Comparison of ENCODE assay signal across 10 mouse cellular contexts in the genomic region with DNA sequence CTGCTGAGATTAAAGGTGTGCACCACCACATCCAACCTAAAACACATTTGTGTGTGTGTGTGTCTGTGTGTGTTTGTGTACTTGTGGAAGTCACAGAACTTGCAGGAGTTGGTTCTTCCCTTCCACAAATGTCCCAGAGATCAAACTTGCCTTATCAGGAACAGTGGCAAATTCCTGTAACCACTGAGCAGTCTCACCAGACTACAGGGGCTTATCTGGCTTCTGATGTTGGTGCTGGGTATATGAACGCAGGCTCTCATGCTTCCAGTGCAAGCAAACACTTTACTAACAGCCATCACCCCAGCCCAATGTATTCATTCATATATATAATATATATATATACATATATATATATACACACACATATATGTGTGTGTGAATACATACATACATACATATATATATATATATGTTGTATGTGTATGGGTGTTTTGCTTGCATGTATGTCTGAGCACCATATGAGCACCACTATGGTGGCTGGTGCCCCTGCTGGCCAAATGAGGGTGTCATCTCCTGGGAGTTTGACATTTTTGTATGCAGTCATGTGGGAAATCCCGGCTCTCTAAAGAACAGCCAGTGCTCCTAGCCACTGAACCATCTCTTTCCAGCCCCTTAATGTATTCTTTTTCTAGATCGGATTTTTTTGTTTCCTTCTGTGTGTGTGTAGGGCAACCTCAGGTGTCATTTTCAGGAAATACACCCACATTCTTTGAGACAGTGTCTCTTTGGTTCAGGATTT. TPM values are rescaled to one million over a fixed set of nuclear protein-coding genes. Genes with fewer than 3 reads are reported as not detected.
A peak's percentile ranks its signal among the peaks of the same experiment; 100 is the strongest.
DNase-seq lines count a peak whose midpoint lies in the region; ATAC-seq and TF ChIP-seq lines count a peak whose summit lies in the region.
"Had no signal": no experiment of that assay in that cellular context is flagged by ENCODE, and none has a peak within 500 bp of the region (broad histone marks: within the 10 kb centered on the region; RNA-seq: fewer than 3 reads in every experiment).

No protein-coding gene starts in this region.

- peak; percentile 11; the same call in 1 of the 2 replicates for TF ChIP-seq CTCF in left cerebral cortex, adult 2 months (IDR thresholded peaks at IDR 0.05)

- H3K4me3 ChIP-seq in left cerebral cortex, adult 2 months: no peak overlapping the region
- H3K4me3 ChIP-seq: heart, embryonic 13.5 days; megakaryocyte, embryonic 14.5 days had no signal

- no peak for DNase-seq in left cerebral cortex, adult 2 months (ENCODE audit: extremely low spot score in 1 of 2, low spot score in 2 of 2)
- no peak for DNase-seq in left cerebral cortex, adult 9 months (ENCODE audit: low spot score in 2 of 2)
- peak; percentile 47 for DNase-seq in ES-CJ7 (ENCODE audit: low read depth, low spot score)
- DNase-seq in c-Kit-positive CD71-positive TER-119-negative erythroid progenitor cells, embryonic 14.5 days (ENCODE audit: low read depth): peak; percentile 51
- DNase-seq in frontal cortex, postnatal 25 days (ENCODE audit: low spot score in 2 of 2): no peak
- DNase-seq in spleen, adult 18-20 months: no peak
- no peak for DNase-seq in heart, adult 18-20 months

- intact Hi-C loops in left cerebral cortex, adult 2 months (cut with DNase I): no loop called here

- ATAC-seq in neutrophil, adult 5-6 weeks (ENCODE audit: extremely low read depth, insufficient number of reproducible peaks, low FRiP score, poor library complexity, severe bottlenecking): peak; percentile 43; the same call in 1 of the 2 replicates

- H3K27ac ChIP-seq in left cerebral cortex, adult 2 months: no peak overlapping the region
- H3K27ac ChIP-seq: heart, embryonic 13.5 days had no signal

RNA-seq across cellular contexts. Expression of a gene that starts 2.2 kb away (rescaled TPM):
- 1 to 10 TPM; 5.3 to 5.9 TPM for total RNA-seq in left cerebral cortex, adult 2 months (2021)
- total RNA-seq in neutrophil, adult 5-6 weeks (2017): 6.6 and 8.3 TPM in 2 replicates
- 1 to 10 TPM; 4.2 to 4.8 TPM for total RNA-seq in heart, adult 18-20 months (2021)

RNA-seq across cellular contexts. Expression of a gene that starts 14.8 kb away (rescaled TPM):
- total RNA-seq in left cerebral cortex, adult 2 months (2021): under 1 TPM in 1 of 2 experiments, not detected in 1; 0.18 TPM
- total RNA-seq in neutrophil, adult 5-6 weeks (2017): not detected in 2 replicates
- under 1 TPM in 1 of 2 experiments, not detected in 1; 0.10 TPM for total RNA-seq in heart, adult 18-20 months (2021)

RNA-seq across cellular contexts. Expression of a gene that starts 15.0 kb away (rescaled TPM):
- 100 to 1,000 TPM; 103 to 115 TPM for total RNA-seq in left cerebral cortex, adult 2 months (2021)
- total RNA-seq in neutrophil, adult 5-6 weeks (2017): 294 and 322 TPM in 2 replicates
- total RNA-seq in heart, adult 18-20 months (2021): 10 to 100 TPM; 43.0 to 47.0 TPM

Comparison
In these comparisons a context has a peak if more than half of its experiments do, and no peak if none do; other contexts are left out.
1. DNase-seq: peak in ES-CJ7 (single experiment) and c-Kit-positive CD71-positive TER-119-negative erythroid progenitor cells, embryonic 14.5 days (single experiment); none in left cerebral cortex, adult 2 months (0 of 2), left cerebral cortex, adult 9 months (0 of 2), frontal cortex, postnatal 25 days (0 of 2), spleen, adult 18-20 months (0 of 2) and heart, adult 18-20 months (0 of 2).